Mouse (Mus musculus) urinary bladder, adult 18-20 months (tissue): ENCODE measurements around the gene Gpd1.
"Not testable (repeated sequence)": the region's sequence is repeated elsewhere in the genome, so short reads cannot be mapped to it uniquely, and the experiment has no call there.

Source experiments
- DNase-seq, 2 experiments: peaks; one replicate each; pipeline ENCODE4 v3.0.0; 2022; ENCODE audit warnings: low spot score in 2 of 2, mixed read lengths in 2 of 2

The Gpd1 gene

GRCm38 (mm10) chr15:99701640-99701998 is 15.7 kb upstream of the Gpd1 start:
- DNase-seq: not testable (repeated sequence)

- DNase-seq: peak; percentile 90 to 94
These were observed 15.1 kb upstream of the Gpd1 start, which contains the start of gene Smarcd1 for GRCm38 (mm10) chr15:99701999-99702900. Gene Smarcd1, plus strand, starts transcription at chr15:99702129.

- no peak for DNase-seq
These were observed 14.2 kb upstream of the Gpd1 start for GRCm38 (mm10) chr15:99703104-99703503.

- no peak for DNase-seq
These were observed 13.7 kb upstream of the Gpd1 start for GRCm38 (mm10) chr15:99703676-99704040.

GRCm38 (mm10) chr15:99704041-99704681 is 13.2 kb upstream of the Gpd1 start:
- DNase-seq: no peak

- DNase-seq: no peak
These were observed 12.4 kb upstream of the Gpd1 start for GRCm38 (mm10) chr15:99704881-99705280.

- no peak for DNase-seq
These were observed 11.8 kb upstream of the Gpd1 start, which contains the start of gene Gm17349 for GRCm38 (mm10) chr15:99705440-99706048. Gene Gm17349, minus strand, starts transcription at chr15:99705490.

GRCm38 (mm10) chr15:99708176-99708575 is 9.1 kb upstream of the Gpd1 start:
- no peak for DNase-seq

GRCm38 (mm10) chr15:99710221-99711190 is 6.8 kb upstream of the Gpd1 start:
- no peak for DNase-seq

GRCm38 (mm10) chr15:99711491-99711890 is 5.8 kb upstream of the Gpd1 start:
- DNase-seq: no peak

GRCm38 (mm10) chr15:99712666-99713559 is 4.4 kb upstream of the Gpd1 start:
- no peak for DNase-seq

- no peak for DNase-seq
These were observed 3.7 kb upstream of the Gpd1 start for GRCm38 (mm10) chr15:99713569-99713968.

GRCm38 (mm10) chr15:99714206-99714605 is 3.1 kb upstream of the Gpd1 start:
- no peak for DNase-seq

- peak in 1 of 2 experiments; percentile 46 for DNase-seq
These were observed 2.5 kb upstream of the Gpd1 start for GRCm38 (mm10) chr15:99714858-99715257.

- DNase-seq: no peak
These were observed 1.9 kb upstream of the Gpd1 start for GRCm38 (mm10) chr15:99715361-99715865.

- DNase-seq: no peak
These were observed 1.2 kb upstream of the Gpd1 start for GRCm38 (mm10) chr15:99715982-99716746.

GRCm38 (mm10) chr15:99716814-99717213 is 501 bp upstream of the Gpd1 start:
- DNase-seq: no peak

- no peak for DNase-seq
These were observed 1.2 kb downstream of the Gpd1 start for GRCm38 (mm10) chr15:99718461-99719021.

- no peak for DNase-seq
These were observed 2.5 kb downstream of the Gpd1 start for GRCm38 (mm10) chr15:99719865-99720264.
